In genomic region chr2:59623858-59624257, GRCm38 (mm10) we compare ENCODE assay signal across 29 mouse cellular contexts. TPM values are rescaled to one million over a fixed set of nuclear protein-coding genes. Genes with fewer than 3 reads are reported as not detected.
DNase-seq lines count a peak whose midpoint lies in the region; ATAC-seq and TF ChIP-seq lines count a peak whose summit lies in the region.
"Had no signal": no experiment of that assay in that cellular context is flagged by ENCODE, and none has a peak within 500 bp of the region (broad histone marks: within the 10 kb centered on the region; RNA-seq: fewer than 3 reads in every experiment).

No protein-coding gene starts in this region.

- H3K4me3 ChIP-seq in heart, embryonic 11.5 days (ENCODE audit: low read depth, low read length), result no peak overlapping the region
- no peak overlapping the region for H3K4me3 ChIP-seq in heart, embryonic 16.5 days (ENCODE audit: low read length)
- no peak overlapping the region for H3K4me3 ChIP-seq in layer of hippocampus, adult 2 months
- H3K4me3 ChIP-seq: embryonic facial prominence, embryonic 12.5 days; forebrain, embryonic 15.5 days; gastrocnemius, adult 2 months; hindbrain, embryonic 12.5 days; intestine, embryonic 15.5 days; left cerebral cortex, adult 2 months; limb, embryonic 13.5 days; lung, embryonic 15.5 days; stomach, embryonic 15.5 days had no signal

- 45% methylated on average over 5 of the region's 5 CpGs for WGBS in heart, embryonic 11.5 days (ENCODE audit: insufficient replicate concordance)
- 49% methylated on average over 5 of the region's 5 CpGs for WGBS in heart, embryonic 16.5 days

- H3K4me2 ChIP-seq in heart, embryonic 11.5 days, result no peak overlapping the region
- H3K4me2 ChIP-seq in heart, embryonic 16.5 days (ENCODE audit: low read depth, low read length), result no peak overlapping the region
- H3K4me2 ChIP-seq: embryonic facial prominence, embryonic 12.5 days; forebrain, embryonic 15.5 days; hindbrain, embryonic 12.5 days; intestine, embryonic 15.5 days; limb, embryonic 13.5 days; liver, embryonic 11.5 days; lung, embryonic 15.5 days; midbrain, embryonic 11.5 days; stomach, embryonic 15.5 days had no signal

- no peak for TF ChIP-seq CTCF in layer of hippocampus, adult 2 months (conservative IDR thresholded peaks at IDR 0.05)

- H3K36me3 ChIP-seq in heart, embryonic 11.5 days (ENCODE audit: control insufficient read depth, insufficient read depth, low read length), result peaks cover 3% of the 10 kb centered on the region; the same call in 1 of the 2 replicates
- 0 out of 2 replicates have a peak, but pooled peaks cover 2% of the 10 kb centered on the region for H3K36me3 ChIP-seq in heart, embryonic 16.5 days (ENCODE audit: control insufficient read depth, insufficient read depth)
- H3K36me3 ChIP-seq: forebrain, embryonic 15.5 days; hindbrain, embryonic 12.5 days; intestine, embryonic 15.5 days; lung, embryonic 15.5 days; stomach, embryonic 15.5 days had no signal

- H3K9me3 ChIP-seq in heart, embryonic 11.5 days (replicated peaks; ENCODE audit: control insufficient read depth, low read length), result no peaks in the 10 kb centered on the region
- no peaks in the 10 kb centered on the region for H3K9me3 ChIP-seq in heart, embryonic 16.5 days (replicated peaks; ENCODE audit: control insufficient read depth, low read length)
- H3K9me3 ChIP-seq: embryonic facial prominence, embryonic 12.5 days; forebrain, embryonic 15.5 days; hindbrain, embryonic 12.5 days; intestine, embryonic 15.5 days; limb, embryonic 13.5 days; lung, embryonic 15.5 days; stomach, embryonic 15.5 days had no signal

- H3K27ac ChIP-seq in heart, embryonic 11.5 days (ENCODE audit: low read depth, low read length), result peak overlapping the region; percentile 65; the same call in 1 of the 2 replicates
- peak overlapping the region; percentile 83 for H3K27ac ChIP-seq in heart, embryonic 16.5 days (ENCODE audit: low read length)
- H3K27ac ChIP-seq in layer of hippocampus, adult 2 months, result peak overlapping the region; percentile 1; the same call in 1 of the 2 replicates
- H3K27ac ChIP-seq: embryonic facial prominence, embryonic 12.5 days; forebrain, embryonic 15.5 days; gastrocnemius, adult 2 months; hindbrain, embryonic 12.5 days; hindbrain, postnatal 0 days; intestine, embryonic 15.5 days; left cerebral cortex, adult 2 months; limb, embryonic 13.5 days; lung, embryonic 15.5 days; stomach, embryonic 15.5 days had no signal

- peaks cover 42% of the 10 kb centered on the region for H3K4me1 ChIP-seq in heart, embryonic 11.5 days (ENCODE audit: control insufficient read depth, insufficient read depth, low read length)
- H3K4me1 ChIP-seq in heart, embryonic 16.5 days (ENCODE audit: control insufficient read depth, insufficient read depth, low read length), result peaks cover 54% of the 10 kb centered on the region

- no peak overlapping the region for H3K9ac ChIP-seq in heart, embryonic 11.5 days (ENCODE audit: low read depth, low read length)
- no peak overlapping the region for H3K9ac ChIP-seq in heart, embryonic 16.5 days (ENCODE audit: low read length)
- H3K9ac ChIP-seq: embryonic facial prominence, embryonic 12.5 days; forebrain, embryonic 15.5 days; hindbrain, embryonic 12.5 days; intestine, embryonic 15.5 days; limb, embryonic 13.5 days; lung, embryonic 15.5 days; stomach, embryonic 15.5 days had no signal

- no peak for DNase-seq in heart, adult 18-20 months
- DNase-seq in heart, postnatal 25 days (ENCODE audit: low spot score), result no peak
- DNase-seq in layer of hippocampus, adult 2 months (ENCODE audit: low spot score in 2 of 2), result no peak
- DNase-seq in layer of hippocampus, postnatal 10 days (ENCODE audit: low spot score in 2 of 2), result no peak
- DNase-seq in gastrocnemius, postnatal 4 days (ENCODE audit: low spot score in 2 of 2), result no peak
- no peak for DNase-seq in frontal cortex, postnatal 36 days (ENCODE audit: low spot score in 2 of 2)
- DNase-seq: adrenal gland, postnatal 10 days; cerebellum, adult 8-10 months; cerebellum, postnatal 25 days; gastrocnemius, adult 2 months; gastrocnemius, postnatal 36 days; kidney, adult 8-10 months; lung, postnatal 36 days; right cerebral cortex, postnatal 25 days; thymus, postnatal 14 days had no signal

- H3K27me3 ChIP-seq in heart, embryonic 11.5 days (ENCODE audit: control insufficient read depth, insufficient read depth, low read length), result no peaks in the 10 kb centered on the region
- no peaks in the 10 kb centered on the region for H3K27me3 ChIP-seq in heart, embryonic 16.5 days (ENCODE audit: control insufficient read depth, insufficient read depth, low read length)
- H3K27me3 ChIP-seq: embryonic facial prominence, embryonic 12.5 days; forebrain, embryonic 15.5 days; hindbrain, embryonic 12.5 days; intestine, embryonic 15.5 days; limb, embryonic 13.5 days; lung, embryonic 15.5 days; stomach, embryonic 15.5 days had no signal

- ATAC-seq in heart, embryonic 11.5 days (replicated peaks; ENCODE audit: insufficient number of reproducible peaks, low FRiP score, low TSS enrichment), result no peak
- ATAC-seq in heart, embryonic 16.5 days (replicated peaks; ENCODE audit: extremely low read depth, insufficient read depth, low FRiP score), result no peak
- ATAC-seq: forebrain, embryonic 15.5 days; hindbrain, postnatal 0 days; intestine, embryonic 15.5 days; midbrain, embryonic 16.5 days had no signal

- intact Hi-C loops in heart, postnatal 25 days (cut with DNase I), result no loop called here

RNA-seq across cellular contexts. Expression of gene Tanc1, which starts 12.0 kb away (rescaled TPM):
- polyA plus RNA-seq in heart, embryonic 11.5 days (2014; fragmentation: Nextera tagmentation; extraction: Ambion mirVana), result 26.0 and 30.6 TPM in 2 replicates
- total RNA-seq in heart, adult 18-20 months (2021), result 10 to 100 TPM; 31.5 to 34.4 TPM
- polyA plus RNA-seq in heart, embryonic 16.5 days (2015; fragmentation: Nextera tagmentation; extraction: Ambion mirVana), result 27.3 and 29.1 TPM in 2 replicates
- 10 to 100 TPM; 27.1 to 29.3 TPM for total RNA-seq in heart, postnatal 25 days (2021)
- 100 to 1,000 TPM; 118 to 124 TPM for total RNA-seq in layer of hippocampus, adult 2 months (2021)
- 10 to 100 TPM; 20.9 to 32.2 TPM for total RNA-seq in layer of hippocampus, postnatal 10 days (2021)
- 10 to 100 TPM; 19.0 to 20.9 TPM for total RNA-seq in gastrocnemius, postnatal 4 days (2021)

Comparison
In these comparisons a context has a peak if more than half of its experiments do, and no peak if none do; other contexts are left out.
1. H3K27ac ChIP-seq: peak in every context shown above with its lines; median percentile 83 in heart, embryonic 16.5 days; 65 in heart, embryonic 11.5 days; 1 in layer of hippocampus, adult 2 months.